Mouse (Mus musculus): ENCODE measurements around the gene Mutyh. TPM values are rescaled to one million over a fixed set of nuclear protein-coding genes. Genes with fewer than 3 reads are reported as not detected.

The Mutyh gene
- 3.1 and 4.4 TPM in 2 replicates for polyA plus RNA-seq (2015; fragmentation: Nextera tagmentation; extraction: Ambion mirVana)

- peaks cover 9% of the 10 kb centered on the region; the same call in 1 of the 2 replicates for H3K36me3 ChIP-seq (ENCODE audit: insufficient read depth, low read length)
- TF ChIP-seq CTCF (IDR thresholded peaks at IDR 0.05) (peak; percentile 41), EP300 (IDR thresholded peaks at IDR 0.05) (no peak)
- H3K4me3 ChIP-seq (ENCODE audit: low read depth, low read length), result peak within 1 kb of the TSS; percentile 77
- H3K4me2 ChIP-seq (replicated peaks; ENCODE audit: low read depth, low read length), result peak within 1 kb of the TSS; percentile 63
- no peaks in the 10 kb centered on the region for H3K9me3 ChIP-seq (ENCODE audit: low read length)
- DNase-seq (ENCODE audit: low spot score), result peak; percentile 100
- H3K4me1 ChIP-seq (ENCODE audit: insufficient read depth, low read depth, low read length), result peaks cover 3% of the 10 kb centered on the region; the same call in 1 of the 2 replicates
- no peaks in the 10 kb centered on the region for H3K27me3 ChIP-seq (replicated peaks; ENCODE audit: insufficient read depth, low read length)
- H3K9ac ChIP-seq (replicated peaks; ENCODE audit: low read depth), result peak within 1 kb of the TSS; percentile 67
- peak within 1 kb of the TSS; percentile 79 for H3K27ac ChIP-seq (ENCODE audit: low read length)
- peak; percentile 99 for ATAC-seq
- under 1% methylated on average over 58 of the region's 58 CpGs for WGBS
Measured at GRCm38 (mm10) chr4:116807197-116808129, at the start of gene Mutyh, which contains the start of gene Toe1. TSS of gene Mutyh (plus strand) at chr4:116807723. TSS of gene Toe1 (minus strand) at chr4:116807640.

DNA sequence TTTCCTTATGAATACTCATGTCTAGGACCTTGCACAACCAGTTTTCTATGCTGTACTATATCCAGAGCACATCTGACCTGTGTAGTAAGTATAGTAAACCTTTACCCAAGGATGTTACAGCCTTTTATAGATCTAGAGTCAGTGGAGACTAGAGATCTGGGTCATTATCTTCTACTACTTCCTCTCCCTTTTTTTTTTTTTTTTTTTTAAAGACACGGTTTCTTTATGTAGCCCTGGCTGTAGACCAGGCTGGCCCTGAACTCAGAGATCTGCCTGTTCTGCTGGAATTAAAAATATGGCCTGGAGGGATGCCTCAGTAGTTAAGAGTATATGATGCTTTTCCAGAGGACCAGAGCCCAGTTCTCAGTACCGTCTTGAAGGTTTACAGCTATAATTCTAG is 45.6 kb upstream of the Mutyh start:
- no peak overlapping the region for H3K4me3 ChIP-seq (ENCODE audit: low read depth, low read length)
- H3K27me3 ChIP-seq (replicated peaks; ENCODE audit: insufficient read depth, low read length), result no peaks in the 10 kb centered on the region
- 75% methylated on average over 2 of the region's 2 CpGs for WGBS
- H3K36me3 ChIP-seq (ENCODE audit: insufficient read depth, low read length), result no peaks in the 10 kb centered on the region
- no peak overlapping the region for H3K9ac ChIP-seq (replicated peaks; ENCODE audit: low read depth)
- ATAC-seq (no peak), DNase-seq (ENCODE audit: low spot score) (no peak)
- no peak overlapping the region for H3K27ac ChIP-seq (ENCODE audit: low read length)
- TF ChIP-seq EP300 (IDR thresholded peaks at IDR 0.05) (no peak), CTCF (IDR thresholded peaks at IDR 0.05) (no peak)
- no peaks in the 10 kb centered on the region for H3K9me3 ChIP-seq (ENCODE audit: low read length)
- H3K4me1 ChIP-seq (ENCODE audit: insufficient read depth, low read depth, low read length), result no peaks in the 10 kb centered on the region
- no peak overlapping the region for H3K4me2 ChIP-seq (replicated peaks; ENCODE audit: low read depth, low read length)

DNA sequence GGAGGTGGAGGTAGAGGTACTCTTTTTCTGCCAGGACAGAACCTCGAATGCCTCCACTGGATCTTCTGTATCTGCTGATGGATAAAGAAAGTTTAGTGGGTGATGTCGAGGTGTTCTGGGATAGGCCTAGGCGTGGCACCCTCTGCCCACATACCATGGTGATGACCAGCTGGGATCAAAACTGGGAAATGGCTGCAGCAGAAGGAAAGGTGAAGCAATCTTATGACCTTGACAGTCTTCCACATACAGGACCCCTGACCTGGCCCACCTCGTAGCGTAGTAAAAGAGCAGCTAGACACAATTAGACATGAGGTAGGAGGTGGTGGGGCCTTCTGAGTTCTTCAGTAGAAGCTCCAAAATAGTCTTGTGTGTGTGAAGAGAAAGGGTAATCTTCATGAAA is 43.5 kb upstream of the Mutyh start:
- no peaks in the 10 kb centered on the region for H3K4me1 ChIP-seq (ENCODE audit: insufficient read depth, low read depth, low read length)
- DNase-seq (ENCODE audit: low spot score) (no peak), ATAC-seq (no peak)
- no peak overlapping the region for H3K4me2 ChIP-seq (replicated peaks; ENCODE audit: low read depth, low read length)
- no peak overlapping the region for H3K4me3 ChIP-seq (ENCODE audit: low read depth, low read length)
- H3K9ac ChIP-seq (replicated peaks; ENCODE audit: low read depth), result no peak overlapping the region
- no peaks in the 10 kb centered on the region for H3K27me3 ChIP-seq (replicated peaks; ENCODE audit: insufficient read depth, low read length)
- H3K36me3 ChIP-seq (ENCODE audit: insufficient read depth, low read length), result no peaks in the 10 kb centered on the region
- H3K9me3 ChIP-seq (ENCODE audit: low read length), result no peaks in the 10 kb centered on the region
- H3K27ac ChIP-seq (ENCODE audit: low read length), result no peak overlapping the region
- 88% methylated on average over 5 of the region's 5 CpGs for WGBS
- TF ChIP-seq EP300 (IDR thresholded peaks at IDR 0.05), result no peak
- TF ChIP-seq CTCF (IDR thresholded peaks at IDR 0.05), result no peak

DNA sequence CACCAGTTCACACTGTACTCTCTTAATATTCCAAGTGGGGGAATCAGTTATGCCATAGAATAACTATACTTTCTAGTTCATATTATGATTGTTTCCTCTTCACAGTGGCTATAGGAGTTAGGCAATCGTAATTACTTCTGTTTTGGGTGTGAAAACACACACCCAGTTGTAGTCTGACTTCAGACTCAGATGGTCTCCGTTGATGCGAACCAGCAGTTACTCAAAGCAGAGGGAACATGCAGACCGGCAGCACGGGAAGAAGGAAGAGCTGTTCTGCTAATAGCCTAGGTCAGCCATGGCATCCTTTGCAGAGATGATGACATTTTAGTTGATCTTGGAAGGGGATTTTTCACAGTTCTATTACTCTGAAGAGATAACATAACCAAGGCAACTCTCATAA is 39.0 kb upstream of the Mutyh start:
- no peak for ATAC-seq
- WGBS, result 77% methylated on average over 5 of the region's 5 CpGs
- H3K4me1 ChIP-seq (ENCODE audit: insufficient read depth, low read depth, low read length), result no peaks in the 10 kb centered on the region

GRCm38 (mm10) chr4:116769060-116769459 is 38.5 kb upstream of the Mutyh start:
- Histone ChIP-seq H3K27ac (ENCODE audit: low read length) (no peak overlapping the region), H3K4me1 (ENCODE audit: insufficient read depth, low read depth, low read length) (no peaks in the 10 kb centered on the region), H3K4me3 (ENCODE audit: low read depth, low read length) (no peak overlapping the region), H3K4me2 (replicated peaks; ENCODE audit: low read depth, low read length) (no peak overlapping the region), H3K36me3 (ENCODE audit: insufficient read depth, low read length) (no peaks in the 10 kb centered on the region), H3K9me3 (ENCODE audit: low read length) (no peaks in the 10 kb centered on the region), H3K9ac (replicated peaks; ENCODE audit: low read depth) (no peak overlapping the region), H3K27me3 (replicated peaks; ENCODE audit: insufficient read depth, low read length) (no peaks in the 10 kb centered on the region)
- peak; percentile 55; the same call in 1 of the 2 replicates for TF ChIP-seq EP300 (IDR thresholded peaks at IDR 0.05)
- TF ChIP-seq CTCF (IDR thresholded peaks at IDR 0.05), result no peak
- ATAC-seq (peak; percentile 65), DNase-seq (ENCODE audit: low spot score) (peak; percentile 67)

More for the DNA sequence above, 39.0 kb upstream of the Mutyh start:
- Histone ChIP-seq H3K9ac (replicated peaks; ENCODE audit: low read depth) (no peak overlapping the region), H3K4me2 (replicated peaks; ENCODE audit: low read depth, low read length) (no peak overlapping the region), H3K36me3 (ENCODE audit: insufficient read depth, low read length) (no peaks in the 10 kb centered on the region), H3K27me3 (replicated peaks; ENCODE audit: insufficient read depth, low read length) (no peaks in the 10 kb centered on the region), H3K27ac (ENCODE audit: low read length) (no peak overlapping the region), H3K4me3 (ENCODE audit: low read depth, low read length) (no peak overlapping the region), H3K9me3 (ENCODE audit: low read length) (no peaks in the 10 kb centered on the region)
- no peak for DNase-seq (ENCODE audit: low spot score)
- TF ChIP-seq CTCF (IDR thresholded peaks at IDR 0.05), result no peak
- TF ChIP-seq EP300 (IDR thresholded peaks at IDR 0.05), result no peak

GRCm38 (mm10) chr4:116776391-116776790 is 31.1 kb upstream of the Mutyh start:
- Histone ChIP-seq H3K4me2 (replicated peaks; ENCODE audit: low read depth, low read length) (no peak overlapping the region), H3K4me3 (ENCODE audit: low read depth, low read length) (no peak overlapping the region), H3K27ac (ENCODE audit: low read length) (no peak overlapping the region), H3K9me3 (ENCODE audit: low read length) (no peaks in the 10 kb centered on the region), H3K36me3 (ENCODE audit: insufficient read depth, low read length) (no peaks in the 10 kb centered on the region), H3K9ac (replicated peaks; ENCODE audit: low read depth) (no peak overlapping the region), H3K27me3 (replicated peaks; ENCODE audit: insufficient read depth, low read length) (no peaks in the 10 kb centered on the region), H3K4me1 (ENCODE audit: insufficient read depth, low read depth, low read length) (no peaks in the 10 kb centered on the region)
- no peak for TF ChIP-seq EP300 (IDR thresholded peaks at IDR 0.05)
- peak; percentile 19; the same call in 1 of the 2 replicates for TF ChIP-seq CTCF (IDR thresholded peaks at IDR 0.05)
- no peak for ATAC-seq
- no peak for DNase-seq (ENCODE audit: low spot score)
- WGBS, result 90% methylated on average over 5 of the region's 5 CpGs
